Mouse (Mus musculus): ENCODE results near the gene Rtca.

- TF ChIP-seq MAFK (IDR thresholded peaks at IDR 0.05; ENCODE audit: insufficient read depth, low read depth, low read length): no peak
- TF ChIP-seq ZC3H11A (IDR thresholded peaks at IDR 0.05; ENCODE audit: borderline replicate concordance, low read depth, low read length): no peak
- TF ChIP-seq CHD2 (IDR thresholded peaks at IDR 0.05; ENCODE audit: low read depth, low read length): no peak
Measured at GRCm38 (mm10) chr3:116480937-116481336, 27.1 kb downstream of the Rtca start.
